Mouse (Mus musculus): ENCODE measurements at regions not wholly inside any gene's neighbourhood (a gene's known extent, or its start where the extent isn't known, plus 50 kb on each side); places are given as distances from the start of the nearest gene placed in this dataset.
"Not testable (repeated sequence)": the region's sequence is repeated elsewhere in the genome, so short reads cannot be mapped to it uniquely, and the experiment has no call there.

DNA sequence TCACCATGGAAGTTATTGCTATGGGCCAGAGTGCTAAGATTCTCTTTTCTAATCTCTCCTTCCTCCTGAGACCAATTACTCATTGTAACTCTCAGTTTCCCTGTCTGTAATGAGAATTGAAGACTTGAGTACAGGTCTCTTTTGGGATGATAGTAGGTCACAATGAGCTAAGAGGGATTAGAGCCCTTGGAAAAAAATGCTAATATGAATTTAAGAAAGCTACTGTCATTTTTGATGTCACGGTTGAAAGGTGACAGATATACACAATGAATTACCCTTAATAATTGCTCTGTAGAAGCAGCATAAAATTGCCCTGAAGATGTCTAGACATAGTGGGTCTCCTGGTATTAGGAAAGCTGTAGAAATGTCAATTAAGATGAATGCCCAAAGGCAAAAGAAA, 178.2 kb downstream of the Kcna4 start:
- no peak for DNase-seq (ENCODE audit: low spot score)

GRCm38 (mm10) chr2:107503646-107504379, 213.4 kb downstream of the Kcna4 start:
- no peak for DNase-seq (ENCODE audit: low spot score)

DNA sequence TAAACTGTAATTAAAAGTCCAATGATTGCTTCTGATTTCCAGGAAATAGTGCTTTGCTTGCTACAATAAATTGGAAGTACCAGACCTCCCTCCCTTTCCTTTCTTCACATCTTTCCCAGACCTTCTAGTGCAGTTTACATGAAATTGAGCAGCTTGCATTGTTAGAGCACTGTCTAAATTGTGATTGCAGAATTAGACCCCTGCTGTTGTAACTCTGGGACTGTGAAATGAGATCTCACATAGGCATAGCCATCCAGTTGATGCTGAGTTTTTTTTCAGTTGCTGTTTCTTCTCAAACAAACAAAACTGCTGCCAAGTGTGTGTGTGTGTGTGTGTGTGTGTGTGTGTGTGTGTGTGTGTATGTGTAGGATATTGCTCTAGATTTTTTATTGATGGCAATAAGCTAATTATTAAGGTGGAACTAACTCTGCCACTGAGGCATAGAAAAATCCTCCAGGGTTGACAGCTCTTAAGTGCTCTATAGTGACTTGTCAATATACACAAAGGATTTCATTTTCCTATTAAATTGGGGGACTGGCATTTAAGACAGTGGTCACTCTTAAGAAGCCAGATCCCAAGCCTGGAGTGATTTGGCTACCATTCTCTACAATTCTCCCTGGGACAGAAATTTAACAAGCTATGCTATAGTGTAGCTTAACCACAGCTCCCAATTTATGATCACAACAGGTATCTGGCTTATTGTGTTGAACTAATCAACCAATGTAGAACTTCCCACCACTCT, 217.2 kb downstream of the Kcna4 start:
- no peak for DNase-seq (ENCODE audit: low spot score)

DNA sequence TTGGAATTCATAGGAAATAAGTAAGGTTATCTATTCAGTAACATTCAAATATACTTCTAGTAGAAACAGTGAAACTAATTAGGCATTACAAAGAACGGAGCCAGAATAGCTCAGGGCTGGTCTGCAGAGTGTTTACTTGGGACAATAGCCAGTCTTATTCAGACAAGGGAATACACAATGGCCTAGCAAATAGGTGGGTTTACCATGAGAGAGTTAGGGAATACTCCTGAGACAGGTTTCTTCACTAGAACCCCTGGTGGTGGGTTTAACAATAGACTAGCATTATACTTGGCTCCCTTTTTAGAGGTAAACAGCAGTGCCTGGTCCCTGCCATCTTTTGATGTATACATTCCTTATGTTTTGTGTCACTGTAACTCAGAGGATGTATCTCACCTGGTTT, 225.0 kb downstream of the Kcna4 start:
- DNase-seq (ENCODE audit: low spot score): not testable (repeated sequence)

GRCm38 (mm10) chr2:107518107-107518506, 227.7 kb downstream of the Kcna4 start:
- DNase-seq (ENCODE audit: low spot score): no peak

GRCm38 (mm10) chr2:107518759-107519158, 228.3 kb downstream of the Kcna4 start:
- no peak for DNase-seq (ENCODE audit: low spot score)

- DNase-seq (ENCODE audit: low spot score): no peak
Observed at GRCm38 (mm10) chr2:107519326-107519725, 228.9 kb downstream of the Kcna4 start.

- no peak for DNase-seq (ENCODE audit: low spot score)
Observed at GRCm38 (mm10) chr2:107519761-107520160, 229.3 kb downstream of the Kcna4 start.

- no peak for DNase-seq (ENCODE audit: low spot score)
Observed at GRCm38 (mm10) chr2:107543161-107543560, 252.7 kb downstream of the Kcna4 start.

DNA sequence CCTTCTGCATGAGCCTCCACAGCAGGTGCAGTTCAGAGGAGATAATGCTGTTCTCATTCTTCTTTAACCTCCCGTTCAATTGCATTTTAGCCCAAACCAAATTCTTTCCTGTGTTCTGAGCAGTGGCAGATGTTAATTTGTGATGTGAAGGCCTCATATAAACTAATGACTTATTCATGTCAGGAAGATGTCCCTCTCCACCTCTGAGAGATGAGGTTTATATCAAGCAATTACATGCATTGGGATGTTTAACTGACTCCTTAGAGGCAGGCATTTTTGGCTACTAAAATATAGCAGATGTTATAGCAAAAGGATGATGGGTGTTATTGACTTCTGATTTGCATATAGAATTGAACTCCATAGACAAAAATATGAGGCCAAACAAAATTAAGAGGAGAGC, 262.1 kb downstream of the Kcna4 start:
- no peak for DNase-seq (ENCODE audit: low spot score)

DNA sequence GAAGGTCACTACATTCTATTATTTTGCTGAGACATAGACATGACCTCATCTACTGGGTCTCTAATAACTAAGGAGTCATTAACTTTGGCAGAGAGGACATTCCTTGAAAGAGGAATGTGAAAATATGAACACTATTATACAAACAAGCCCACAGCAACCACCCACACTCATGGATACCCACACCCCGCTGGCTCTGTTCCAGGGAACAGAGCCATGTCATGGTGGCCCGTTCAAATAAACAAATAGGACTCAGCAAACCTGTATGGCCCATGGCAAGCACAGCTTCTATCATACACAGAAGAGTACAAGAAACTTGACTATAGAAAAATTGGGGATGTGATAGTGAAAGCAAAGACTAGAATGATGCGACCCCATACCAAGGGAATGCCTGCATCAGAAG, 265.8 kb downstream of the Kcna4 start:
- no peak for DNase-seq (ENCODE audit: low spot score)

GRCm38 (mm10) chr2:107569618-107570017, 279.2 kb downstream of the Kcna4 start:
- DNase-seq (ENCODE audit: low spot score): no peak

GRCm38 (mm10) chr2:107609872-107610559, 319.6 kb downstream of the Kcna4 start:
- peak; percentile 88 for DNase-seq (ENCODE audit: low spot score)

DNA sequence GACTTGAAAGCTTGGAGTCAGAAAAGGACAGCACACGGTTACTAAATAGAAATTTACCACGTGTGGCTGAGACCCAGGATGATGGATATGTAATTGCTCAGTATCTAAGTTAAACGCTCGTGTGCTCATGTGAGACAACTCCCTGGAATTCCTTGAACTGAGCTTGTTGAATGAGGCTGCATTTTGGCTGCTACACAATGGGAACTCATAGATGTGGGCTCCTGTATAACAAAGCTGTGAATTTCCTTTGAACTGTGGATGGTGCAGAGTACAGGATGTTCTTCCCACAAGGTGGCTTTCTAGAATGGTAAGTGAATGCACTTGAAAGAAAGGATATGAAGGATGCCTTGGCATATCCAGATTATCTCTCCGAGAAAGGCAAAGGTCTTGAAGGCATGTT, 321.4 kb downstream of the Kcna4 start:
- DNase-seq (ENCODE audit: low spot score): no peak

DNA sequence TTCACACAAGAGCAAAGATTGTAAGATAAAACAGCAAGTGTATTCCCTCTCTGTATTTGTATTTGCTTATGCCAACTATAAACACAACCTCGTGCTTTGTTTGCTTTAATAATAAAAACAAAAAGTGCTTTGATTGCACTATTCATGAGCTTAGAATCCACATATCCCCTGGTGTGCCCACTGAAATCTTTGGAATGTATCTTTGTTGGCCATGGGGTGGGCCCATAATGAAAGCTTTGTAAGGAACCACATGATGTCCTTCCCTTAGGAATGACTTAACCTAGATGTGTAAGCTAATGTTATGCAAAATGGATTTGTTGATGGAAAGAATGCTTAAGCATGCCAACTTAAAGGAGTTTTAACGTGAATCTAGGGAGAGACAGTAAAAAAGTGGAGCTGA, 321.8 kb downstream of the Kcna4 start:
- no peak for DNase-seq (ENCODE audit: low spot score)

DNA sequence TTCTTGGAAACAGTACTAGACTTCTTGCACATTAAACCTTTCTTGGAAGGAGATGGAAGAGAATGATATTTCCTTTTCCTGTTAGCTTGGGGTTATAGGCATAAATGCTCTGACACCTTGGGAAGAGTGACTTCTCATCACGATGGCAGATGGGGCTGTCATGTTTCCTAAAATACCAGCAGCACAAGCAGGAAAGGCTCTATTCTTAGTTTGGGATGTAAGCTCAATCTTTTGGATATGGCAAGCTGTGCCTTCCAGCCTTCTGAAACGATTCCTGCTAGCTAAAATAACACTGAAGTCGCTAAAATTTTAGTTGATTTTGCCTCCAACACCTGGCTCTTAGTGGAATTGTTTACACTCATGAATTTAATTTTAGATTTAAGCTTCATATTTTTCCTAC, 324.3 kb downstream of the Kcna4 start:
- DNase-seq (ENCODE audit: low spot score): no peak

- DNase-seq (ENCODE audit: low spot score): no peak
Observed at GRCm38 (mm10) chr2:107627458-107627857, 337.0 kb downstream of the Kcna4 start.

DNA sequence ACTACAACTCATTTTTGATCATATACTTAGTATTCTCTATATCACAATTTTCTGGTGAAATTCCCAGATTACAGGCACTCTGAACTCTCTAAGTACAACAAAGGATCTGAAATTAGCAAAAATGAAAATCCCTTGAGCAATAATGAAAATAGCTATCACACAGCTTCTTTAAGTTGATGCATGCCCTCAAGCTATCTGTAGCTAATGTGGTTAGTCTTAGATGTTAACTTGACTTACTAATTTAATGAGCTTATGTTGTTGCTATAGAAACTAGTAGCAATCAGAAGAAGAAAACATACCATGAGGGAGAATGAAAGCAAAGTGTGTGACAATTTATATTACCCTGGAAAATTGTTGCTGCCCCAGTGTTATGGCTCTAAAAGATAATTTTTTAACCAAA, 368.7 kb downstream of the Kcna4 start:
- DNase-seq (ENCODE audit: low spot score): no peak

All from MN1 (cell line).